Mouse (Mus musculus): ENCODE data around the gene Lrrc10b. TPM values are rescaled to one million over a fixed set of nuclear protein-coding genes. Genes with fewer than 3 reads are reported as not detected.

The Lrrc10b gene
- total RNA-seq, 4 experiments from 2014 or later, result 2.6 to 3.8 (median 3.5) TPM

DNA sequence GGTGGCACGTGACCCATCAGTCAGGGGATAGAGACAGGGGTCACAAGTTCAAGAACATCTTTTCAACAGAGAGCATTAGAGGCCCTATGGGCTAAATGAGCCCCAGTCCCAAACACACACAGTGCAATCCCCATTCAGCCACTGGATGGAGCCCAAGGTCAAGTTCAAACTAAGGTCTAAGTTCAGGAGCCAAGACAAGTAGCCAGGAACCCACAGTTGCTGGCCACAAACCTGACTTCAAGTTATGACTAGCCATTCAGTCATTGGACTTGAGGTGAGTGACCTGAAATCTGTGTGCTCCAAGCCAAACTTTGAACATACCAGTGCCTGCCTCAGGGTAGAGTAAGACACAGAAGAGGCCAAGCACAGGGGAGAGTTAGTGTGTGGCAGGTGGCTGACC, 19.8 kb downstream of the Lrrc10b start:
- no peak for DNase-seq

DNA sequence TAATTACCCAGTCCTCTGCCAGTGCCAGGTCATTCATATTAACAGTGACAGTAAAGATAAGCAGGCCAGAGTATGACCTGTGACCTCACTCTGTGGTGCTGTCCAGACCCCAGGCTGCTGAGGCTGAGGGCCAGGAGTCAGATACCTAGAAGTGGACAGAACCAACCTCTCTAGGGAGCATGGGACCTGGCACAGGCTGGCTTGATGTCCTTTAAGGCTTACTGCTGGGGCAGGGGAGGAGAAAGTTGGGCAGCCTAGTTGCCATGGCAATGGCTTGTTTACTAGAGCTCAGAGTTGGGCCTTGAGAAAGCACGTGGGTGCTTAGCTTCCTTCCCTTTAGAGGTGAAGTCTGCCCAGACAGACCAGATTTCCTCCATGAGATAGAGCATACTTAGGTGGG, 20.5 kb downstream of the Lrrc10b start:
- peak; percentile 34 for DNase-seq

DNA sequence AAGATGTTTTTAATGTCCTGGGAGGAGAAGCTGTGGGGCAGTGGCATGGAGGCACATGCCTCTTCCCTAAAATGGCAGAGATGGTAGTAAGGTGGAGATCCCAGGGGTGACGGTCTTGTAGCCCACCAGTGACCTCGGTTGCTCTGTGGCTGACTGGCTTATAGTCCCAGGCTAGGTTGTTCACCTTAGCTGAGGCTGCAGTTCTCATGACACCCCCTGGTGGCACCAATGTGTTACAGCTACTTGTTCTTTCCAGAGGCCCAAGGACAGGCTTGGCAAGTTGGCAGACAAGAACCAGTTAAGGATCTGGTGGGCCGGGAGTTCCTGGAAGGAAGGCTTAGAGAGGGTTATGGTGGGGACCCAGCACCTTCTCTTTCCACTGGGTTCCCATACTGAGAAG, 21.4 kb downstream of the Lrrc10b start:
- DNase-seq, result peak; percentile 49

DNA sequence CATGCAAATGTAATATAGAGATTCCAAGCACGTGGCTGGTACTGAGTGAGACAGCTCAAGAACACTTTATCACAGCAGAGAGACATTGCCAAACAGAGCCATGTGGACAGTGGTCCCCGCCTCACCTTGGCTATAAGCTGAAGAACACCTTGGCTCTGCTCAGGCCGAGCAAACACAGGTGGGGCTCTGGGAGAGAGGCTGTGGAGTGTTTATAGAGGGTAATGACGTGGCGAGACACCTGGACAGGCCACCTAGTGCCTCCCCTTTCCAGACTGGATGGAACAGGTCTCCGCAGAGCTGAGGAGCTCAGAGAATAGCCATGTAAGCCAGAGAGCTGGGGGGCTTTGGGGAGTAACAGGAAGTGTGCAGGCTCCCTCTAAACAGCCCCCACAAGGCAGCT, 22.3 kb downstream of the Lrrc10b start:
- DNase-seq, result no peak

DNA sequence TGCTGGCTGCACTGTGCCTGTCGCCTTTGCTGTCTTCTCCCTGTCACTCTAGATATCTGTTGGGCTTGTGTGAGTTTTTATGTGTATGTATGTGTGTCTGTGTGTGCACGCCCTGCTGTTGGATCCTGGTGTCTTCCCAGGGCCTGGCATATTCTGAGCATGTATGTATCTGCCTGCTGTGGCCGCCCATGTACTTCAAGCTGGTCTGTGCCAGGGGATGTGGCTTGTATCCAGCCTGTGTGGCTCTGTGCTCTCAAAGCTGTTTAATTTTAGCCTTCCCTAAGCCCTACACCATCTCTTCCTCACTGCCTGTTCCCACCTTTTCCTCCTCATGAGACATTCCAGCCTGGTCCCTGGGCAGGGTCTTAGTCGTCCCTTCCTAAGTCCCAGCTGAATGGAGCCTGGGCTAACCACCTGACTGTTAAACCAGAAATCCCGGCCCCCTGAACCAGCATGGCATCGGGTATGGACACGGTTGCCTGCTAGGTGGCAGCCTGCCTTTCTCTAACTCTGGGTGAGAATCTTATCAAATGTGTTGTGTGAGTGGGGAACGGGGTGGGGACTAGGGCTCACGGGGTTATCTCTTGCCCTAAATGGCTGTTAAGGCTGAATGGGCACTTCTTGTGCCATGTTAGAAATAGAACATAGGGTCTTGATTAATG, 23.3 kb downstream of the Lrrc10b start:
- no peak for DNase-seq

DNA sequence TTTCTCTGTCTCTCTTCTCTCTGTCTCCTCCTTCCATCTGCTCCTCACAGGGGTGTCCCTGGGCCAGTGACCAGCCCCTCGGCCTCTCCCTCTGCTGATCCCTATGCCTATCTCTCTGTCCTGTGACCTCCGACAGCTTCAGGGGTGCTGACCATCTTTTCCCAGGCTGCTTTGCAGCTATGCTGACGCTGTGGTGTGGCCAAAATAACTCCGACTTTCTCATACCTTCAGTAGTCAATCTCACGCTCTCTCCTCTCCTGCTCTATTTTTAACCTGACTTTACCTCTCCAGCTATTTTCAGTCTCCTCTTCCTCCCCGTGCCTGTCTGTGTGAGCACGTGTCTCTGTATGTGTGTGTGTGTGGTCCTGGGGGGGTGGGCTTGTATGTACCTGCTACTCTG, 24.0 kb downstream of the Lrrc10b start:
- no peak for DNase-seq

DNA sequence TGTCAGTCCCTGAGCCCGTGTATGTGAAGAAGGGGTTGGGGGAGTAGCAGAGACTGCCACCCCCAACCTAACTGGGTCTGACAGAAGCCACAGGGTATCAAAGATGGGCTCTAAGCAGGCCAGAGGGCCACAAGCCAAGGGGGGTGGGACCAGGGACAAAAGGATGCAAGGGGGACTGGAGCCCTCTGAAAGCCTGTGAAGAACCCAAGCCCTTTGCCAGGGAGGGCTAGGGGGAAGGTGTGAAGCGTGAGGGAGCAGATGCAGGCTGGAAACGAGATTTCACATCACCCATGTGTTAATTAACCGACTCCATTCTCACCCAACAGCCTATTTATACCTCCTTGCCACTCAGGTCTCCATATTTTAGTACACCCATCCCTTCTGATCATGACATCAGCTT, 25.4 kb downstream of the Lrrc10b start:
- no peak for DNase-seq

DNA sequence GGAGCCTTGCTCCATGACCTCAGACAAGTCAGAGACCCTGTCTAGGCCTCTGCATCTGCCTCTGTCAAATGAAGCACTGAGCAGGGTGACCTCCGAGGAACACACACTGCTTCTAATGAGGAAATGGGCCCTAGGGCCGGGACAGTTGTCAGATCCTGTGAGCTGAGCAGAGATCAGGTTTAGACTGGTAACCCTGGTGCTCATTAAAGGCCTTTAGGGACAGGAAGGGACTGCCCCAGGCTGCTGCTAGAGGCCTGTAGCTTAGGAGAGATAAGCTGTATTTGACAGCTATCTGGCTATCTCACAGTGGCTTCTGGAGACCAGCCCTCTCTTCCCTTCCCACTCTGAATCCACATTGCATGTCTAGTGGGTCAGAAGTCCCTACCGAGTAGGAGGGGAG, 25.9 kb downstream of the Lrrc10b start:
- no peak for DNase-seq

DNA sequence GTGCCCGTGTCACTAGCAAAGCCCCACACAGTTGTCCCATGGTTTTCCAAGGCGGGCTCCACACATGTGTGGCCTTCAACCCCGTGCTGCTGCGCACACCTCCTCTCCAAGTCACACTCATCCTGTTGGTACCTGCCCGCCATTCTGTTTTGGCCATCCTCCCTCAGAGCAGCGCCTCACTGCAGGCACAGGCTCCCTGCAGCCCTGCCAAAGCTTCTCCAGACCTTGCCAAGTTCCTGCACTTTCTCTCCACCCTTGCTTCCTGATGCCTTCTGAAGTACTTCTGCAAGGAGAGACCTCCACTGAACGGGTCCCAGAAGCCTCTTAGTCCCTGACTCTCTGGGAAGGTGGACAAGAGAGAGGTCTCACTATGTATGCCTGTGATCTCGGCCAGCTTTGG, 27.9 kb downstream of the Lrrc10b start:
- DNase-seq, result no peak

DNA sequence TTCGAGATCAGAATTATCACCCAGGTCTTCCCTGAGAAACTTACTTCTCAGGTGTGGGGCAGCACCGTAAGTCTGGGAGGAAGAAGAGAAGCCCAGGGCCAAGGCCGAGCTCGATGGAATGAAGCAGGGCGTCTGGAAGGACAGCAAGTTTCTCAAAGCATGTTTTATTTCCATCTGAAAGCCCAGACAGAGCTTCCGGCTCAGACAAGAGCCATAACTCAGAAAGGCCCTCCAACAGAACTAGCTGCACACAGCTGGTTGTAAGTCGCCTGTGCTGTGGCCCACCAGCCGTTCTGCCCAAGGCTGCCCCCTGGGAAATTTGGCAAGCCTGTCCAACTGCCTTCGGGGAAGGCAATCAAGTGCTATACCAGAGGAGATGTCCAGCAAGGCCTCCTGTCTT, 29.8 kb downstream of the Lrrc10b start:
- no peak for DNase-seq

DNA sequence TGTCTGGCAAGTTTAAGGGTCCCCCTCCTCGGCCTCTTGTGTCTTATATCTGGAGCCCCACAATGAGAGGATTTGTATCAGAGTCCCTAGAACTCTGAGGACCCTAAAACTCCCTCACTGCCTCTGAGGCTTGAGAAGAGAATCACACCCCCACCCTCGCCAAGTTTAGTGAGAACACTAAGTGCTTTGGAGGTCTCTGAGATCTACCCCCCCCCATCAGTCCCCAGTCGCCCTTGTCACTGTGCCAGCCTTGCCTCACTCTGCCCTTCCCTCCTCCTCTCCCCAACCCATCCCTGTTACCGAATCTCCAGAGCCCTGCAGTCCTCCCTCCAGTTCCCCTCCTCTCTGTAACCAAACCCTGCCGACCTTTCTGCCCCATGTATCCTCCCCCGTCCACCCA, 30.5 kb downstream of the Lrrc10b start:
- no peak for DNase-seq

DNA sequence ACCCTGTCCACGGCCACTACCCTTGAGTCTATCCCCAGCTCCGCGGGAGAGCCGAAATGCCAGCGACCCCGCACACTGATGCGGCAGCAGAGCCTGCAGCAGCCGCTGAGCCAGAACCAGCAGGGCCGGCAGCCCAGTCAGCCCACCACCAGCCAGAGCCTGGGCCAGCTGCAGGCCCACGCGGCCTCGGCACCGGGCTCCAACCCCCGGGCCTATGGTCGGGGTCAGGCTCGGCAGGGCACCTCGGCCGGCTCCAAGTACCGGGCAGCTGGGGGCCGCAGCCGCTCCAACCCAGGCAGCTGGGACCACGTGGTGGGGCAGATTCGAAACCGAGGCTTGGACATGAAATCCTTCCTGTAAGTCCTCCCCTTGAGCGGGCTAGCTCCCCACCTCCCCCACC, 31.0 kb downstream of the Lrrc10b start:
- no peak for DNase-seq

DNA sequence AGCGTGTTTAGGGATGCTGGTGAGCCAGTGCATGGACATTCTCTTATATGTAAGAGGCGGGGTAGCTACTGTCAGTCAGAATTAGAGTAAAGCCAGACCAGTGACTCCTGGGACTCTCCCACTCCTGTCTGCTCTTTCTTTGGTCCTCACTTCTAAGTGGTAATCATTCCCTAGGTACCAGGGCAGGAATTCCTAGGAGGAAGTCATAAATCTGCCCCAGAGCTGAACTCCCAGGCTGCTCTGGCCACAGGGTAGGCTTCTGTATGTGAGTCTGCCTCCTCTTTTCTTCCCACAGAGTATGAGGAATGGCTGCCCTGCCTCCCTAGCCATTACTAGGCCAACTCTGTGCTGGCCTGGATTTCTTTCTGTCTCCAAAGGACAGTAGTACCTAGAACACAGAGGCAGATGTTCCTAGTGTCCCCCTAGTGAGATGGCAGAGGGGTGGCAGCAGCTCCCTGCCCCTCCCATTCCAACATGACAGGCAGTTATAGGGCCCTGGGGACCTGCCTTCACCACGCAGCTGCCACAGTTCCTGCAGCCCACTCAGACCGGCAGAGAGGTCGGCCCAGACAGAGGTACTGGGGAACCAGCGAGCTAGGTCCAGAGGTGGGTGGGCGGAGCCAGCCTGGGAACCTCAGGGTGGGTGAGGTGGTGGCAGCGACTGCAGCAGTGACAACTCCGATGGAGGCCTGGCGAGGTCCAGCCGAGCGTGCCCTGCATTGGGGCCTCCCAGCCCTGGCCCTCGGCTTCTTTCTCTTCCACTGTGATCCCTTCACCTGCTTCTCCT, 31.6 kb downstream of the Lrrc10b start:
- no peak for DNase-seq

DNA sequence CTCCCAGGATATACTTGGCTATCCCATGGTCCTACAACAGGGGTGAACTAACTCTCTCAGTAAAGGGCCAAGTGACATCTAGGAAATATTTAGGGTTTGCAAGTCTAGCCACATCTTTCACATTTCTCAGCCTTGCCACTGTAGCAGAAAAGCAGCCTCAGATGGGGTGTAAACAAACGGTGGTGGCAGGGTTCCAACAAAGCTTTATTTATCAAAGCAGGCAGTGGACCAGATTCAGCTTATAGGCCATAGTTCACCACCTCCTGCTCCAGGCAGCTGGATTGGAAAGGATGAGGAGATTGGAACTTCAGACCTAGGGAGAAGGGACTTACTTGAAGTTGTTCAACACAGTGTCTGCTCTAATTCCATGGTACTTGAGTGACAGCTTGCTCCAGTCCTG, 32.5 kb downstream of the Lrrc10b start:
- DNase-seq, result no peak

DNA sequence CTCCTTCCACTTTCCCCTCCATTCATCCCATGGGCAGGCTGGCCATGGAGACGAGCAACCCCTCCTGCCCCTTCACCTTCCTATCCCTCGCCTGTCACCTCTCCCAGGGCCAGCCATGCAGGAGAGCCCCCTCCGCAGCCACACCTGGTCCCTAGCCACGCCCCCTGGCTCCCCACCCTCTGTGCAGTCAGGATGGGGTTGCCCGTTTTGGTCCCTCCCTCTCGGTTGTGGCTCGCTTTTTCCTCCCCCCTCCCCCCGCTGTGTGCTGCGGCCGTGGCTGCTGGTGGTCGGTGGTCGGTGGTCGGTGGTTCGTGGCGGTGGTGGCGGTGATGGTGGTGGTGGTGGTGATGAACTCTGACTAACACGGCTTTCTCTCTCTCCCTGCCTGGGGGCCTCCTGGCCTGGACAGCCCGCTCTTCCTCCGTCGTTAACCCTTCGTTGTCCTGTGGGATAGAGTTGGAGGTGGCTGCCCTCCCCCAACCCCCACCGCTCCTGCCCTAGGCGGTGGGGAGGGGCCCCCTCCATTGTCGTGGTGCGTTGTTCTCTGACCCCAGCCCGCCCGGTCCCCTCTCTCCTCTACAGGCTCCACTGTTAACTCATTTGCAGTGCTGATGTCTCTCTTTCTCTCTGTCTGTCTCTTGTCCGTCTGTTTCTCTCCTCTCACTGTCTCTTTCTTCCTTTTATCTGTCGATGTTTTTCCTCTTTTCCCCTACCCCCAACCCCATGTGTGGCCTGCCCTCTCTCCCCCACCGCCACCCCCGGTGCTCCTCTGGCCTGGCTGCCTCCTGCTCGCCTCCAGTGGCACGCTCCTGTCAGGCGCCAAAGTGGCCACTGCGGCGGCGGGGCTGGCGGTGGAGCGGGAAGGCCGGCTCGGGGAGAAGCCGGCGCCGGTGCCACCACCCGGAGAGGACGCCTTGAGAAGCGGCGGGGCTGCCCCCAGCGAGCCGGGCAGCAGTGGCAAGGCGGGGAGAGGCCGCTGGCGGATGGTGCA, 35.0 kb downstream of the Lrrc10b start:
- DNase-seq, result no peak

DNA sequence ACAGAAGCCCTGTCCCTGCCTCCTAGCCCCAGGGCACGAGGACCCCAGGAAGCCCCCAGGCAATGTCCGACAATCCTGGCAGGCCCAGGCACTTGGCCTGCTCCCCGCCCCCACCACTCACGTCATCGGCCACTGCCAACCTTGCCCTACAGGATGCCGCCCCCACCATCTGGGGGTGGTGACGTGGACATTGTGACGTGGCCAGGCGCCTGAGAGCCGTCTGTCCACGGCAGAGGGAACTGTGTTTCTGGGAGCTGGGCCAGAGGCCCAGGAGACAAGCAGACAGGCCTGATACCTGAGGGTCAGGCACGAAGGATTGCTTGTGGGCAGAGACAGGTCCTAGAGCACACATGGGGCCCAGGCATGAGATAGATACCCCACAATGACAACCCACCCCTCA, 39.8 kb downstream of the Lrrc10b start:
- peak; percentile 50 for DNase-seq

DNA sequence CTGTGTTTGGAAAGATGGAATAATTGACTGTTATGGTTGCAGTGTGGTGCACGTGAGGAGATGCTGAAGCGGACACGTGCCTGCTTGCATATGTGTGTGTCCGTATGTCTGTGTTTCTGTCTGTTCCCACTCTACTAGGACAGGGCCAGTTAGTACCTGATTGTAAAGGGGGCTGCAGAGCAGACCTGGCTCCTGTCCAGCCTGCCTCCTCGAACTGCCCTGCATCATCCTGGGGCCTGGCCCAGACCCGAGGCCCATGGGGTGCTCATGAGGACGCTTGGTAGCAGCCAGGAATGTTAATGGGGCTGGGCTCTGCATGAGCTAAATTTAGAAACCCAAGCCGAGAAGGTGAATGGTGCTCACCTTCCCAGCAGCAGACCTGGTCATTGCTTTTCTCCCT, 40.4 kb downstream of the Lrrc10b start:
- no peak for DNase-seq

DNA sequence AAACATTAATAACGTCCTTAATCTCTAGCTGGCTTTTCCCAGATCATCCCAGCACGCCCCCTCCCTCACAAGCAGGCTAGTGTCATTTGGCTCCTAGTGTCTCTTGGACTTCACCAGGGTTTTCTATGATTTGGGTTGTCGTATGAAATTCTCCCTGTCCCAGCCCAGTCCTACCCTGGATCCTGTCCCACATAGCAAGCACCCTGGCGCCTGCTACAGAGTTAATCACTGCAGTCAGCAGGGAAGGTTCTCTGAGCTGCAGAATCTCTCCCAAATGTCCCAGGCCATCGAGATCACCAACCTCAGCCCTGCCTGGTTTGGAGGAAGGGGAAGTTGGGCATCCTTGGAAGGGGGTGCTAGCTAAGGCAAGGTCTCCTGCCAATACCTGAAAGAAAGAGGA, 41.8 kb downstream of the Lrrc10b start:
- DNase-seq, result no peak

DNA sequence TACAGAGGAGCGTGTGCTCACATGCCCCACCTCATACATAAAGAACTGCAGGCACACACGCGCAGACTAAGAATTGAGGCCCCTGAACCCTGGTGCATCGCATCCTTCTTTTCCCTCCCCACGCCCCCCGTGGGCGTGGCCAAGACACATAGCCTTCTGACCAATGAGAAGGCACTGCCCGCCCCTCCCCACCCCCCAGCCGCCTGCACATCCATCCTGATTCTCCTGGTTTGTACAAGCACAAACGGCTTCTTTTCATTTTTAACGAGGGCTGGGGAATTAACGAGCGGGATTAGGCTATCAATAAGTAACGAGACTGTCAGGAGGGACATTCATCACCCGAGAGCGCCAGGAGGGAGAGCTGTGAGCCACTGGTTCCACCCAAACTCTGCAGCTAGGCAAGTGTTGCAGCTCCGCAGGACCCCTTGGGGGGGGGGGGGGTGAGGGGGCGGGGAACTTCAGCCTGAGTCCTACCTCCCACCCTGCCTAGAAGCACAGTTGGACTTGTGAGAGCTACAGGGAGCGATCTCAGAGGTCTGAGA, 43.5 kb downstream of the Lrrc10b start:
- DNase-seq, result no peak
